Mouse (Mus musculus) lung, postnatal 14 days (tissue): ENCODE measurements around the gene Col4a6.

Experiments used
- DNase-seq: peaks from one replicate; pipeline ENCODE4 v3.0.0; 2021

Col4a6 gene

DNA sequence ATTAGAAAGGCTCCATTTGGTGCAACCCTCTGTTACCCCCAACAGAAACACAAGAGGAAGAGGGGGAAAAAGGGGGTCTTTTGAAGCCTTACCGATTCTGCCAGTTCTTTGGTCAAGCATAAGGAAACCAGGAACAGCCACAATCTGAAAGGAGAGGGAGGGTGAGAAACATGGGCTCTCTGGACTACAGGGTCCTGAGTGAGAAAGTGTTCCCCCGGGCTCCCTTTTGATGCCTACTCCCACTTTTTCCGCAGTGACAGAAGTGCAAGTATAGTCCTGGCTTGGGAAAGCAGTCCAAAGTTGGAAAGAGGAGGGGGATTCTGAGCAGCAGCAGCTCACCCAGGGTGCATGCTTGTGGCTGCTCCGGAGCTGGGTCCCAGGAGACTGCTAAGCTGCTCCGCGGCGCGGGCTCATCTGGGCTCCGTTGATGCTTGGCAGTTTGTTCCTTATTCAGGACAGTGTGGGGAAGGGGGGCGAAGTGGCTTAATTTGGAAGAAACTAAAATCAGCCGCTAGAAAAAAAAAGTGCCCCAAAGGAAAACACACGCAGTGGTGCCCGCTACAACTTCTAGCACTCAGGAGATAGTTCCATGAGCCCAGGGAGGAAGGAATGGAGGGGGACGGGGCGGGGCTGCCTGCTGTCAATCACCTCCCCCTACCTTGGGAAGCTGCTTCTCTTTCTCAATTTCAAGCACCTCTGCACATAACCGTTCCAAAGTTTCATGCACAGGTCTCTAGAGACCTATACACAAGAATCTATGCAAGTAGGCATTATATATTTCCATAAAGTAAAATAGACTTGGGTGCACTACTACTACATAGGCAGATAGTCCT is at the start of gene Col4a6:
Gene Col4a6, minus strand, starts transcription at position 607 of the 833 bp plus-strand sequence.
- no peak for DNase-seq

DNA sequence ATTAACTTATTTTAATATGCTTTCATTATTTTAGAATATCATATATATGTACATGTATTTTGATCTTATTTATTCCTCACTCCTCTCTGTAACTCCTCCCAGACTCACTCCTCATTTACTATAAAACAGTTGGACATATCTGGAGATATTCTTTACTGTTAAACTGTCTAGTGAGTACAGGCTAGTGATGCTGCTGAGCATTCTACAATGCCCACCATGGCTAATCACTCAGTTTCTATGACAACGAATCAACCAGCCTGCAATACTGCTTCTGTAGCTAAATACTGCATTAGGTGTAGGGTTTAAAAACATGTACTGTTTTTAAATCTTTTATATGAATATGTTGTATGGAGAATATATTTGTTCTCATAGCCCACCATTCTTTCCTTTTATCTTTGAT is 29.2 kb upstream of the Col4a6 start:
- no peak for DNase-seq

GRCm38 (mm10) chrX:141494545-141494944 is 20.7 kb upstream of the Col4a6 start:
- no peak for DNase-seq

- no peak for DNase-seq
Observed at GRCm38 (mm10) chrX:141475566-141476327, 1.9 kb upstream of the Col4a6 start.

GRCm38 (mm10) chrX:141475110-141475509 is 1.2 kb upstream of the Col4a6 start, which contains the start of gene Col4a5:
TSS of gene Col4a5 (plus strand) at chrX:141475385.
- DNase-seq: peak; percentile 55

- no peak for DNase-seq
Observed at GRCm38 (mm10) chrX:141447936-141448335, 25.9 kb downstream of the Col4a6 start.

DNA sequence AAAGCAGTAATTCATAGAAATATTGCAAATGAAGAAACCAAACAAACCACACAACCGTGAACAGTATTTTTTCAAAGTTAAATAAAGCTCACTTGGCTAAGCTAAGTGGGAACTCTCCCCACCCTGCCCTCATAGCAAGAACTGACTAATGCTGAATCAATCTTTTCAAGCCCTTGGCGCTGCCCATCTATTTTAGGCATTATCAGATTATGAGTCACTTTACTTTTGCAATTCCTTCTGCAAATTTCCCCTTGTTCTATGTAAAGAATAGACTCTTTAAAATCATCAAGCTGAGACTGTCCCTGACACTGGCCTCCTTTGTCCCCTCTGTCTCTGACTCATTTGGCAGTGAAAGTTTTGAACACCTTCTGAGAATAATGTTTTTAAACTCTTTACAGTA is 34.5 kb downstream of the Col4a6 start:
- no peak for DNase-seq

DNA sequence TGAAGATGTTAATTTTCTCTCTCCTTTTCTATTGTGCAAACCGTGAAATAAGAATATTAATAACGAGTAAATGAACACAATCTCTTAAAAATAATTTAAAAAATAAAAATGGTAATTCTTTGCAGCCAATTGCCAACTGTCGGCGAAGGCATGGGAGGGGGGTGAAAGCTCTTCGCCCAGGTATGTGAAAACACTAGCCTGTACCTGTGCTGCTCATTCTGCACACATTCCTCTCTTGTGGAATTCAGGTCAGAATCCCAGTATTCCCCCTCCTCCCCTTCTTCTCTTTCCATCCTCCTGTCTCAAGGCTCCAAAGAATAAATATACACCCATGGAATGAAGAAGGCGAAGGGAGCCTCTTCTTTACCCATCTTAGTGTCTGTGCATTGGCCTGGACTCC is 37.1 kb downstream of the Col4a6 start:
- DNase-seq: no peak

DNA sequence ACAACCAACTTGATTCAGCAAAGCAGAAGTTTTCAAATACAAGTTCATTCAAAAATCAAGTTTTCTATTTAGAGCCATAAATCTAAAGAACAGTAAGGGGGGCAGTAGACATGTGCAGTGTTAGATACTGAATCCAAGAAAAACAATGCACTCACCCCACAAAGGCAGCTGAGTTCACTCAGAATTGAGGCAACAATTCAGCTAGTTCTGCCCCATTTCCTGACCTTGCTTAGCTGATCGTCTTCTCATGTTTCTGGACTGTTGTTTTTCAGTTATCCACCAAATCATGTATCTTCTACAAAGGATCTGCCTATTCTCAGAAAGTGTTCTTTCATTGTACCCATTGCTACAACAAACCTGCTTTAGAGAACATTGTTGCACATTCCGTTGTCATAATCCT is 58.6 kb downstream of the Col4a6 start:
- no peak for DNase-seq

- peak; percentile 3 for DNase-seq
Observed at GRCm38 (mm10) chrX:141396243-141396642, 77.6 kb downstream of the Col4a6 start.

DNA sequence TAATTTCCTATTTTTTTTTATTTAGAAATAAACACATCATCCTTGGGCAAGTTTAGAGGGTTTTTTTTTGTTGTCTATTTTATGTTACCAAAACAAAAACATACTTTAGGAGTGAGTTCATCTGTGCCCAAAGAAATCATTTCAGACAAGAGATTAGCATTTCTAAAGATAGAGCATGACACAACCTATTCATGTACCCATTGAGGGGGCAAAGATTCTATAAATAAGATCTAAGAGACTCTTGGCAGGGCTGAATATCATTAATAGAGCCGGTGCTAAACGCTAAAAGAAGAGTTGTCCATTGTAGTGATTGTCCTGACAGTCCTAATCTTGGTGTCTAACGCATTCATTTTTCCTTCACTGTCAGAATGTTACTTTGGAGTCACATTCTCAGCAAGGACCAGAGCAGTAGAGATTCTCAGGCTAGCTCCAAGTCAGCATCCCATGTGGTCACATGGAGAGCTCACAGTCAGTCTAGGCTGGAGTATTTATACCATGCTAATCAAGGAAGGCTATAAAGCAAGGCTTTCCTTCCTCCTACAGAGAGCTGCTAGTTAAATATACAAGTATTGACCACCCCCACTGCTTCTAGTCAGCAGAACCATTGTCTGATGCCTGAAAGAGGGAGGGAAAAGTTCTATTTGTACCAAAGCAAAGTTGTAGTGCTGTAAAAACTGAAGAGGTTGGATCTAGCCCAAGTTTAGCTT is 88.3 kb downstream of the Col4a6 start:
- peak; percentile 0 for DNase-seq

DNA sequence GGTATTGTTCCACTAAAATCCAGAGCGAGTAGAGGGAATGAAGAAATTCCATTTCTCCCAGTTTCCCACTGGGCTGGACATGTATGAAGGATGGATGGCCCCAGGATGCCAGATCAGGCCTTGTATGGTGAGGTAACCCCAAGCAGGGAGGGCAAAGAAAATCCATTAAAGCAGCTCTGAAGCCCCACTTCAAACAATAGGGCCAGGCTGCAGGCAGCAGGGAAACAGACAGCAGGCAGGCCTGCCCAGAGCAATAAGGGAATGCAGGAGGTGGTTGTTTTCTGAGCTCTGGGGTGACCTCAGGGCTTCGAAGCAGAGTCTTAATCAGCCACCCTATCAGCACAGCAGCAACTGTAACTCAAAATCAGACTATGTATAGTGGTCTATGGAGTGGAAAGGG is 89.2 kb downstream of the Col4a6 start:
- no peak for DNase-seq

DNA sequence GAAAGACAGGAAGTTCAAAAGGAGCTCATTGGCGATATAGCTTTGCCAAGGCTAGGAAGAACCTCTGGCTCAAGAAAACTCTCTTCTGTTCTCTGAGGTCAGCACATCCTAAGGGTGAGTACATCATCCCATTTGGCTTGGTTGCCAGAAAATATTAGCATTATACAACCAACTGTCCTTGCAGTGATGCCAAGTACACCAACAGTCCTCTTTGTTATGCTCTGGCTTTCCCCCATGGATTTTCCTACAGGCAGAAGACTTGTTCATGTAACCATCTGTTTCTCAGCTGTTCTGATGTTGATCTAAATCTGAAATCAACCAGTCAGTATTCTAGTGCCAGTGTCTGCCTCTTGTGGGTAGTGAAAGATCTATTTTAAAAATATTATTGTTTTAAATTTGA is 103.6 kb downstream of the Col4a6 start:
- no peak for DNase-seq

- peak; percentile 1 for DNase-seq
Observed at GRCm38 (mm10) chrX:141363331-141363730, 110.5 kb downstream of the Col4a6 start.

- DNase-seq: no peak
Observed at GRCm38 (mm10) chrX:141341417-141341816, 132.5 kb downstream of the Col4a6 start.

GRCm38 (mm10) chrX:141328044-141328443 is 145.8 kb downstream of the Col4a6 start:
- DNase-seq: no peak

- peak; percentile 5 for DNase-seq
Observed at GRCm38 (mm10) chrX:141324201-141324600, 149.7 kb downstream of the Col4a6 start.

DNA sequence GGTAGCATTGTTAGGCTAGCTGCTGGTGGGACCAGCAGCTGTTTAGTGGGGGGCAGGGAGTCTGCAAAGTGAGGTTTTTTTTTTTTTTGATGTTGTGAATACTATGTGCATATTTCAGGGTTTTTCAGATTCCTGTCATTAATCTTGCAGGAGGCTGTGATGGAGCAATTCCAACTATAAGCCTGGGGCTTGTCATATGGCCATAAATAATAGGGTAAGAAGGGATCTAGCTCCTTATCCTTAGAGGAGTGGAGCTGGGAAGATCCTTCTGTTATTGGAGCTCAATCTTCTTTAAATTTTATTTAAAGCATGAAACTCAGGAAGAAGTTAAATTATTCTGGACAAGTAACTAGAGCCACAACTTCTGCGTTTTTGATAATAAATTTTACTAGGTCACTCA is 157.7 kb downstream of the Col4a6 start:
- no peak for DNase-seq

- DNase-seq: no peak
Observed at GRCm38 (mm10) chrX:141315795-141316194, 158.1 kb downstream of the Col4a6 start.

GRCm38 (mm10) chrX:141292702-141293462 is 181.0 kb downstream of the Col4a6 start:
- no peak for DNase-seq

DNA sequence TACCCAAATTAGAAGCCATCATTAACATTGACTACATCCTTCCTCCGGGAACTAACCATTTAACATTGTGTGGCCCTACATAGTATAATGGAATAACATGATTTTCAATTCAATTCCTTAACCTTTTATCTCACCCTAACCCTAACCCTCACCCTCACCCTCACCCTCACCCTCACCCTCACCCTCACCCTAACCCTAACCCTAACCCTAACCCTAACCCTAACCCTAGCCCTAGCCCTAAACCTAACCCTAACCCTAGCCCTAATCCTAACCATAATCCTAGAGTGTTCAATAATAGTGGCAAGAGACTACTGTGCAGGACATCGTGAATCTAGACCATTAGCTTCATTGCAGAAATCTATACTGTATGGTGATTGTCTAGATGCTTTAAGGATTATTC is 197.5 kb downstream of the Col4a6 start:
- no peak for DNase-seq

- DNase-seq: no peak
Observed at GRCm38 (mm10) chrX:141265986-141266385, 207.9 kb downstream of the Col4a6 start.

DNA sequence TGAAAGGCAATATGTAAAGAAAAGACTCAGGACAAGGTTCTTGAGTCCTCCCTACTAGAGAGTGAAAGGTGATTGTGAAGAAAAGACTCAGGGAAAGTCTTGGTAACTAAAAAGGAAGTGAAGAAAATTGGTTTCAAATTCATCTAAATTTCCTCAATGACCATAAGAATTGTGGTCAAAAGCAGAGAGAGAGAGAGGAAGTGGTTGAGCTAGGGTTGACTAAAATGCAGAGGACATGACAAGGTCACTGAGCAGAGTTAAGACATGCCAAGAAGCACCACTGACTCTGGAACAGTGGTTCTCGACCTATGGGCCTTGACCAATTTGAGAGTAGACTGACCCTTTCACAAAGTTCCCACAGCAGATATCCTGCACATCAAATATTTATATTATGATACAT is 224.2 kb downstream of the Col4a6 start:
- DNase-seq: no peak
